Mouse (Mus musculus): ENCODE measurements at regions not wholly inside any gene's neighbourhood (a gene's known extent, or its start where the extent isn't known, plus 50 kb on each side); places are given as distances from the start of the nearest gene placed in this dataset.
A peak's percentile ranks its signal among the peaks of the same experiment; 100 is the strongest.
"Not testable (repeated sequence)": the region's sequence is repeated elsewhere in the genome, so short reads cannot be mapped to it uniquely, and the experiment has no call there.

DNA sequence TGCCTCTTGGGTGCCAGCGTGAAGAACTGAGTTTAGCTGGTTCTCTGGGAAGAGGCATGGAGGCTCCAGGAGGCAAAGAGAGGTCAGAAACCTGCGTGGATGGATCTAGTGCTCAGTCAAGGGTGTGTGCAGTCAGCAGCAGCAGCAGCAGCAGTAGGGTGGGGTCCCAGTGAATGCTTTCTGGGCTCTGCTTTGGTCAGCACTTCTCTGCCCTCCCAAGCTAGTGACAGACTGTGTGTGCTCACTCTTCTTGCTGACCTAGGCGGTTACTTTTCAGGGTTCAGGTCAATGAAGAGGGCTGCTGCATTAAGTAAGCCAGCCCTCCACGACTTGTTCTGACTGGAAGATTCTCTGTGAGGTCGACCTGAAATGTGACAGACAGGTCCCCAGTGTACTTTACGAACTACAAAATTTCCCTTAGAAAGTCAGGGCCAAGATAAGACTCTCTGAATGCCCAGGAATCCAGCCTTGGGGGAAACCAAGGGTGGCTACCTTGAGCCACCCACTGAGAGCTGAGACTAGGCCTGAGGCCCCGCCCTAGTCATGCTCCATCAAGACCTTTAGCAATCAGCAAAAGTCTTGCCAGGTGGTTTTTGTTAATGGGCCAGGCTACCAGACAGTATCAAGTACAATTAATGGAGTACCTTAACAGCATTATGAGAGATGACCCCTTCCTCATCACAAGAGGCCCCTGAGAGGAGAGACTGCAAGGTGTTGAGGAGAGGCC, 114.9 kb upstream of the Lemd2 start:
- DNase-seq = no peak

DNA sequence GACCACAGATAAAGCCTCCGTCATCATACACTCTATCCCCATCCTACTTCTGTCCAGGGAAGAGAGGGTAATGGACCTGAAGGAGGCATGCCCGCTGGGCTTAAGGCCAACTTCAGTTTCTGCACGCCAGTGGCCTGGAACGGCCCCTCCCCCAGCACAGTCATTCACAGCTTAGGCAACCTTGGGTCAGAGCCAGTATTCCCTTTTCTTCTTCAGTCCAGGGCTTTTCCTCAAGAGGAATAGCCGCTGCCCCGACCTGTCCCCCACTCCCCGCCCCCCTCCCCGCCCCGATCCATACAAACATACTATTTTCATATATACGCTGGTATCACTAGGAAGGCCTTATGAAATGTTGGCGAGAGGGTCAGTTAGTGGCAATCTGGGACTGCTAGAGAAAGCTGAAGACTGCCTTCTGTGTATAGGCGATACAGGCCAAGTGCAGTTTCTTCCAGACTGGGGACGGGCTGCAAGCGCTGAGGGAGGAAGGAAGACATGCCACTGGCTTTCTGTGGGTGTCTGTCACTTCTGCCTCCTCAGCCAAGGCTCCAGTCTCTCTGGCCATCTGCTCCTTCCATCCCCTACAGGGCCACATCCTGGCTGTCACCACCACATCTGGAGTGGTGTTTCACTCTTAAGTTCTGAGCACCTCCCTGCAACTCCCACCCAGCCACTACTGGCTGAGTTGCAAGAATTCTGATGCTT, 113.5 kb upstream of the Lemd2 start:
- DNase-seq = peak; percentile 78 to 80

DNA sequence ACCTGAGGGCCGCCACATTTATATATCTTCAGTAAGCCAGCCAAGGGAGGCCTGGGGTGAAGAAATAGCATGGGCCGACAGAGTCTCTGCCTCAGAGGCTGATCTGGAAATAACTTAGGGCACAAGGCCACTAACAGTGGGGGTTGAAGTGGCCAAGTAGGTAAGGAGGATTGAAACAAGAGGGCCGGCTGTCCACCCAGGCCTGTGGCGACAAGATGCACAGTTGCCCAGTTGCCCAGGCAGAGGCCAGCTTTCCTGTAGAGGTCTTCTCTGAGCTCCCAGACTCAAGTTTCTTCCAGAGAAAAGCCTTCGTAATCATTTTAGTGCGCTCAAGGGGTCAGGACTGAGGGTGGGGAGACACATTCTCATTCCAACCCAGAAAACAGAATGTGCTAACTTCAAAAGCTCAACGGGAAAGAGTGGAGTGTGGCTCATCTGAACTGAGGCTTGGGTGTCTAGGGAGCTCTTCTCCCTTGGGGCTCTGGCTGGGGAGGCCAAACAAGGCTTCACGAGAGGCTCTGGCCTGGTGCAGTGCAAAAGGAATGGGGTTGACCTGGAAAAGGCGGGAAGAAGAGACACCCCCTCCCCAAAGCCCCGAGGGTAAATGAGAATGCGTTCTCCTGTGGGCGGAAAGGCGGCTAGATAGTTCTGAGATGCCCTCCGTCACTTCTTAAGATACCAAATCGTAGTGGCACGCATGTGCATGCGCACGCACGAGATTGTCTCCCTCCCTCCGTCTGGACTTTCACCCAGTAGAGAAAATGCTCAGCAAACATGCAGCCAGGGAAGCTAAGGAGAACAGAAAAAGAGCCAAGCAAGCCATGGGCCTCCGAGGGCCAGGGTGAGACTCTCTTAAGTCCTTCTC, 112.7 kb upstream of the Lemd2 start:
- DNase-seq = peak; percentile 26 to 51

DNA sequence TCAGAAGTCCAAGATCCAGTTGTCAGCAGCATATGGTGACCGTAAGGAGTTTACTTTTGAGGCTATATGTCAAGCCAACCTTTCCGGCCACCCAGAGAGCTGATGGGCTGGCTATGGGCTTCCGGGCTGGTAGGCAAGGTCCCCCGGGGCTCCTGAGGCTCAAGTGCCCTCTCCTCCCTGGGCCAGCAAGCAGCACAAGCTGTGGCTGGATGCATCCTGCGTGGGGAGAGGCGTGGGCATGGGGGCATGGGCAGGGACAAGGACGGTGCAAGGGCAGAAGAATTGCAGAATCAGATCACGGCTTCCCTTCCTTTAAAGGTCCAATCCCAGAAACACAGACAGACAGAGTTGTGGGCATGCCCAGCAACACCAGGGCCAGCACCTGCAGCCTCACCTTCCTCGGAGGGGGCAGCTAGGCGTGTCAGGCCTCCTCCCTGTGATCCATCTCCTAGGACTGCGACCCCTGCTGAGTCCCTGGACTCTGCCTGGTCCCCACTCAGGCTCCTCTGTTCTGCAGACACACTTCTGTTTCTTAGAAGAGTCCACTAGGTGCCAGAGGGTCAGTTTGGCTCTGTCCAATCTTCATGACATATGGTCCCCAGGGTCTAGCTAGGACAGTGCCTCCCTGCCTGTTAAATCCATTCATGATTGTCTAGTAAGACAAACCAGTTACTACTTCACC, 111.8 kb upstream of the Lemd2 start:
- DNase-seq = no peak

DNA sequence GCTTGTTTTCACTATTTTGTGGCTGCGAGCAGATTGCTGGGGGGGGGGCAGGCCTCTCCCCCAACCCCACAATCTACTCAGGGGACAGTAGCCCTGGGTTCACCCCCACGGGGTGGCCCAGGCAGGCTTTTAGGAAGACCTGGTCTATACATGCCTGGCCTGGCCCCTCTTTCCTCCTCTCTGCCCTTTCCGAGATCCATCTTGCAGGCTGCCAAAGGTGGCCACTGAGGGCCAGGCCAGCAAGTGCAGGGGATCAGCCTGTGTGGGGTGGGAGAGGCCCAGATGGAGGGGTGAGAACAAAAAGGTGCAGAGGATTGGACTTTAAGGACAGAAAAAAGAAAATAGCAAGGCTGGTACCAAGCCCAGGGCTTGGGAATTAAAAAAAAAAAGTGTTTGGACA, 111.2 kb upstream of the Lemd2 start:
- no peak for DNase-seq

DNA sequence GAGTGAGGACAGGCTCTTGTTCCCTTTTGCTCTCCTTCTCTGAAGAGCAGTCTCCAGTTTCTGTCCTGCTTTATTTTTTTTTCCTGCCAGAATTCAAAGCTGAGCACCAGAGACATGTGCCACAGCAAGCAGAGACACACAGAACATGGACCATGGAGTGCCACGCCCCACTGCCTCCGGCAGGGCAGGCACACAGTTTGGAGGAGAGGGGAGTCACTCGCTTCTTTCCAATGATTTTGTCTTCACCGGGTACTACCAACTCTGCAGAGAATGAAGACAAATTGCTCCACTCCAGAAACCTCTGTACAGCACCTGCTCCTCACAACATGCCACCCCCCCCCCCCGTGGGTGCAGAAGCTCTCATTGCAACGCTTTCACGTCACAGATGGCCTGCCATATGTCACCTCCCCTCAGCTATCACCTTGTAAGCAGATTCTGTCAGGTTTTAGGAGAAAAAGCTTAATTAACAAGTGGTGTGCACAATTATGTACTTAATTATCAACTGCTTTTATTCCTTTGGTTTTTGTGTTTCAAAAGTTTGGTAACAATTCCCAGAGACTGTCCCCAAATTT, 110.6 kb upstream of the Lemd2 start:
- no peak for DNase-seq

DNA sequence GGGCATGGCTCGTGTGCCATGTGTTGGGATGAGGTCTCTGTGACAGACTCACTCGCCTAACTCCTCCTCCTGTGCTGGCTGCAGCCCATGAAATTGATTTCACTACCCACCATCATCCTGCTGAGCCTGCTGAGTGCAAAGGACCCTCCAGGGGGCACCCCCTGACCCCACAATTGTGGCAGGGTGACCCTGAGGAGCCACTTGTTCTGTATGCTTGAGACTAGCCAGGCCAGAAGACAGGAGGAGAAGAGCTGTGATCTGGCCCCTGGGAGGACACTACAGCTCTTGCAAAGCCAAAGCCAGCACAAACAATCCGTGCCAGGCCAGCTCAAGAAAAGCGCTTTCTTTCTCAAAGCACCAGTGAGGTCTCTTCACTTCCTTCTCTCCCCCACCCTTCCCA, 104.7 kb upstream of the Lemd2 start:
- no peak for DNase-seq

DNA sequence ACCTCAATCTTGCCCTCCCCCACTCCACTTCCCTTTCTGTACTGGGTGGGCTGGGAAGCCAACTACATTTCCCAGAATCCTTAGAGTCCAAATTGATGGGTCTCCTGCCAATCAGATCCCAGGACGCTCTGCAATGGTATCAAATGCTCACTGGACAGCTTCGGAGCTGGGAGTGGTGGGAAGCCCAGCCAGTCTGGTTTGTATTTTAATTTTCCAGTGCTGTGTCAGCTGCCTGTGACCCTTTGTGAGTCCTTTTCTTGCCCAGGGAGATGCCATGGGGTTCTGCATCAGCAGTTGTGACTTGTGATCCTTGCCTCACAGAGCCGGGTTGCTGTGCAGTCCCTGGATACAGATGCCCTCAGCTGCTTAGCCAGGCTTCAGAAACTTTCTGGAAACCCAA, 100.6 kb upstream of the Lemd2 start:
- DNase-seq = no peak

DNA sequence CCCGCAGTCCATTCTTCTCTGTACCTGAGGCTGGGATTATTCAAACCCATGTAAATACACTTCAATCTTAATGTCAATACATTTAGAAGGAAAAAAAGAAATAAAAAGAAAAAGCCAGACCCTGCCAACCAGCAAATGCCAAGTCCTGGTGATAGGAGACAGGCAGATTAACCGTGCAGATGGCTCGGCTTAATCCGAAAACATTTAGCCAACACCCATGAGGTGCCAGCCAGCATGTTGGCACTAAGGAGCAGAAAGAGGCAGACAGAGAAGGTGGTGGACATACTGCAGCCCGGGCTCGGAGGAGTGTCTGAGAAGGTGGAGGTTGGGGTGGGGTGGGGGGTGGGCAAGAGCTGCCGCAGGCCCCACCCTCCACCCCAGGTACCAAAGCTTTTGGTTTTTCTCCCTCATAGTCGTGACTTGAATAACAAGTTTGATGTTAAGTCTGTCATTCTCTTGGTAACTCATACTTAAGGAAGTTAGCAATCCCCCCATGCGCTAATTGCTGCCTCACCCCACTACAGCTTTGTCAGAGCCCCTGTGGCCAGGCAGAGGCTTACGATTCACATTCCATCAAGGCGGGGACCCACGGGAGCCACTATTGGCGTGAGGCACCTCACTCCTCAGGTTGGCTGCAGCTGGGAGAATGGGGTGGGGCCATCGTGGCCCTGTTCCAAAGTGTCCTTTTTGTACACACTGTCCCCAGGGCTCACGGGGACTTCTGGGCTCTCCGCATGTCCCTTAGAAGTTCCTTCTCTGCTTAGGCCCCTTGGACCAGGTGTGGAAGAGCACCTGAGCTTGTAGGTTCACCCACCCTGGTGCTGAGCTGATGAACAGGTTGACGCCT, 99.6 kb upstream of the Lemd2 start:
- DNase-seq = no peak

DNA sequence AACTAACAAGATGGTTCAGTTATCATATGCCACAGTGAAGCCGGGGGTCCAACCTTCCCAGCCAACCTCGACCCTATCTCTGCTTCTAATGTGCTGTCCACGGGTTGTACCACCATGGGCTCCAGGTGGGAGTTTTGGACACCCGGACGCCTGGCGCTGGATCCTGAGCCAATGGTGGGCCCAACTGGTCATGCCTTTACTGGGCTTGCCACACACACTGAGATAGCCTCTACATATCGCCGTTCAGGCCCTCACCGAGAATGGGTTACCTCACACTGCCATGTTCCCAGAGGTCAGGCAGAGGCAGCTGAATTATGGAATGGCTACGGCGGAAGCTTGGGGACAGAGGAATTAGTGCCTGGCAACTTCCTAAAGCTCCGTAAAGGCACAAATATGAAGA, 98.8 kb upstream of the Lemd2 start:
- no peak for DNase-seq

DNA sequence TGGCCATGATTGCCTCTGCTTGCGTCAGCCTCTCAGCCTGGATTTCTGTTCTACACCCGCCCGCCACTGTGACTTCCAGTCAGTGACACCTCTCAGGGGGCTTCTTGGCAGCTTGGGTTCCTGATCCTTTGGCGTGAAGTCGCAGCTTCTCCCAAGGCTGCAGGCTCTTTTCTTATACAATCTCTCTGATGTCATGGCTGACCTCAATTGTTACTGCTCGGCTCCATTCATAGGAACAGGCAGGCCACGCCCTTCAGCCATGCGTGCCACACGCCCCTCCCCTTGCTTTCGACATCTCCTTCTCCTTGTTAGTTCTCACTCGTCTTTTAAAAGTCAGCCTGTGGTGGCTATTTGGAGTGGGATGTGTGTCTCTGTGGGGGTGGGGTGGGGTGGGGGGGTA, 97.1 kb upstream of the Lemd2 start:
- DNase-seq = no peak

DNA sequence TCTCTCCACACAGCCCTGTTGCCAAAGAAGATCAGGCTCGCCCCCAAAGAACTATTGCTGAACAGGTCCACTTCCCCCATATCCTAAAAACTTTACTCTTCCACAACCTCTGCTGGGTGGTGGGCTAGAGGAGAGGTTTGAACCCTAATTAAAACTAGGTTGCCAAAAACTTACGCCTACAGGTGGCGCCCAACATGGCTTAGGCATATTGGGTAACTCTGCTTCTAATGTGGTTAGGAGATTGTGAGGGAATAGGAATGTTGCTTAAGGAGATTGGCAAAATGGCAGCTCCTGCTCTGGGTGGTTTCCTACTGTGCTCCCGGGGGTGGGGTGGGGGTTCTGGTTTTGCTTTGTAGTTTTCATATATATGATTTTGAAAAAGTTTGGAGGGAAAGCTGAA, 95.0 kb upstream of the Lemd2 start:
- DNase-seq = no peak

DNA sequence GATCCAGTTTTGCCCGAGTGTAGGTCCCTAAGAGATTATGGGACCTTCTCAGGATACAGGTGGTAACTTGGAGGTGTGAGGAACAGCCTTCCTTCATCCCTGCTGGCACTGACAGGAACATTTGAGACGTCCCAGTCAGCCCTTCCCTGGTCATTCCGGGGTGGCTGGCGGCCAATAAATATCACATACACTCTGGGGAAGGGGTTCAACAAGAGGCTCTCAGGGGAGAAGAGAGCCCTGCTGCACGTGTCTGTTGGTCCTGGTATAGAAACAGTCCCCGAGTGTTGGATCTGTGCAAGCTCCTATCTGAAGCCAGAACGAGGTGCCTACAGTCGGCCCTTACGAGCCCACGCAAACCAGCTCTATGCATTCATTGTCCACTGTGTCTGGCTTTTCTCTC, 94.1 kb upstream of the Lemd2 start:
- no peak for DNase-seq

DNA sequence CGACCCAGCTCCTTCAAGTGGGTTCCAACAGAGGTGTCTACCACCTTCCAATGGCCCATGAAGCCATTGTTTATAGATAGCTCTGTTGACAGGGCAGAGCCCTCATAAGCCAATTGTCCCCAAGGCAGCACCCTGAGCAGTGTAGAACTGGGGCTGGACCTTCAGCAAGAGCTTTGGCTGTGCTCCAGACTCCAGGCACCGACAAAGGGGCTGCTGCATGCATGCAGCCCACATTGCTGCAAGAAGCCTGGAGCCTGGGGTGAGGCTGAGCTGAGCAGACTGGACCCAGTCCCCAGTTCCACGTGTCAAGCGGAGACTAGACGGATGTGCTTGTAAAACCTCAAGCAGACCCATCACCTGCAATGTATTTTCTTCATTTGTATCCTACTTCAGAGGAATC, 91.9 kb upstream of the Lemd2 start:
- DNase-seq = no peak

DNA sequence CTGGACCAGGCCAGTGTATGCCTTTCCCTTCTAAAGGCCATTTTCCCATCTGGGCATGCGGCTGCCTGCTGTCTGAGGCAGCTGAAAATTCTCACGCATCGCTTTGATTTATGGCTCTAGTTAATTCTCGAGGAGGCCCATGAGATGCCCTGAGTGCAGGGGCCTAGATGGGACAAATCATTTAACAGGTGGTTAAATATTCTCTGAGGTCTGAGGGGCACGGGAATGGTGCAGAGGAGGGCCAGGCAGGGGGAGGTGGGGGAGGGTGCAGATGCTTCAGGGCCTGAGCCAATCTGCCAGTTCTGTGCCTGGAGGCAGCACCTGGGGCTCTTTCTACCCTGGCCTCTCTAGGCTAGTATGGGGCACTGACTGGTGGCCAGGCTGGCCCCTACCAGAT, 89.9 kb upstream of the Lemd2 start:
- DNase-seq = no peak

DNA sequence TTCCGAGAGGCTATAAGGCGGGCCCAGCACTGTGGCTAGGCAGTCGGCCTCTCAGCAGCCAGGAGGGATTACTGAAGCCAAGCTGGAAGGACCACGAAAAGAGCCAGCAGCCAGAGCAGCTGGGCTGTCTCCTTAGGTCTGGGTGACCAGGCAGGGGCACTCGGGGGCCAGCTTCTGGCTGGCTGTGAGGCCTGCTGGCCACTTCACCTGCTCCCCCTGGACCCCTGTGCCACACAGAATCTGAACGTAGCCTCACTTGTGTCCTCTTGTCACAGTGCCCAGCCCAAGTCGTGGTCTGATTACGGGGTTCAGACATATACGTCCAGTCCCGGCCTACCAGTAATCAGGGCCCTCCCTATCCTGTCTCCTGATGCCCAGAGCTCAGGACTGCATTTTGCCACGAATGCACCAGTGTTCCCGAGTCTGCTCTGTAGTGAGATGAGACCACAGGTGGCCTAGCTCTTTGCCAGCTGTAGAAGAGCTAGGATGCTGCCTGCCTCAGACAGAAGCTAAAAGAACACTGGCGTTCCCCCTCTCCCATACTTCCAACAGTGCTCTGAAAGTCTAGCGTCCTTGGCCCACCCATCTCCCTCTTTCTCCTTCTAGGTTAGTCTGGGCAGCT, 89.4 kb upstream of the Lemd2 start:
- DNase-seq = no peak

DNA sequence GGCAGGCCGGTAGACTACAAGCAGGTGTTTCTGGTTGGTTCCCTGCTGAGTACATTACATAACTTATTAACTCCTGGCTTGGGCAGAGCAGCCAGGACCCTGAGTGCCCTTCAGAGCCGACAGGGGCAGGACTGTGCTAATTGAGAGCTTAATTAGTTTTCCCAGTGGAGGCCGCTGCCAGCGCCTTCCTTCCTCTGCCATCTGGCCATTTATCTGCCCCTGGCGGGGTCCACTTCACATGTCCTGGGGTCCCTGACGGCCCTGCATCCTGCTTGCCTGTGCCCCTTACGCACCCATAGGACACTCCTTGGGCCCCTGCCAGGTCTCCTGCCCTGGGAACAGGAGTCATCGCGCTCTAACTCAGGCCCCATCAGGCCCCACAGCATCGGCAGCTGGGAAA, 87.4 kb upstream of the Lemd2 start:
- DNase-seq = no peak

DNA sequence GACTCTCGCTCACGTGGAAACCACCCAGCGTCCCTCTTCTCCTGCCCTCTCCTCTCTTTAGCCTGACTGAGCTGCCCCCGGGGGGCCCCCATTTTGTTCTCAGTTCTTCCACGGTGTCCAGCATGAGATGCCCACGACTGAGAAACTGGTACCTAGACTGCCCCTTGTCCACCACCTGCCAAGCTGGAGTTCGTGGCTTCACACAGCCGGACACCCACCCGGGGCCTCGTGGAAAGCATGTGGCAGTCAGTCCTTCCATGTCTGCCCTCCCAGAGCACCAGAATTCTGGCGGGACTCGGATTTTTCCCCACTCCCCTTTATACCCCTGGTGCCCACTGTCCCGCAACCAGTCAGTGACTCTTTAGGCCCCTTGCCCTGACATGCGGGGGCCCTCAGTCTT, 86.9 kb upstream of the Lemd2 start:
- DNase-seq = no peak

DNA sequence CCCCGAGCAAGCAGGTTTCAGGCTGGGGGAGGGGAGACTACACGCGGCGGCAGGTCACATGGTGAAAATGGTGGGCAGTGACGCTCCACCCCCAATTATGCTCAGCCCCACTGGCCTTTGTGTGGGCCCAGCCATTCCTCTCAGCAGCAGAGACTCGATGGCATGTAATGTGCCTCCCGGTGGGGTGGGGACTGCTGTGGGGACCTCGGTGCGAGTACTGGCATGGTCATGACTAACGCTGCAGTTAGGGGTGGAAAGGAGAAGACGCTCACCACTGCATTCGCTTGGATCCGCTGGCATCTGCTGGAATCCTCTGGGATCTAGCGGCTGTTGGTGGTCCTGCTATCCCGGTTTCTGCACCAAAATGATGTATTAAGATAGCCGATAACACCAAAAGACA, 86.0 kb upstream of the Lemd2 start:
- DNase-seq = no peak

DNA sequence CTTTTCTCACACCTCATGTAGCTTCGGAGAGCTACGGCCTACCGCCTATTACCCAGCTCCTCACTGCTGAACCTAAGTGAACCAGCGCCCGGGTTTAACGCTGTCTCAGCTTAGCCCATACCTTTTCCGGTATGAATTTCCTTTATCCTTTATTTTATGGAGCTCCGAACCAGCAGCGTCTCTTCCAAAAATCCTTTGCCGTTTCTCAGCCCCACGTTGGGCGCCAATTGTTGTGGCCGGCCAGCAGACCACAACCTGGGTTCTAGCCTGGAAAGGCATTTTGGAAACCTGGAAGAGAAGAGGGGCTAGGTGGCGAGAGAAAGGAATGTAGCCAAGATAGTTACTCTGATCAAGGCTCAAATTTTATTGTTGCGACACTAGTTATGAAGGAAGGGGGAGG, 85.5 kb upstream of the Lemd2 start:
- not testable (repeated sequence) for DNase-seq

DNA sequence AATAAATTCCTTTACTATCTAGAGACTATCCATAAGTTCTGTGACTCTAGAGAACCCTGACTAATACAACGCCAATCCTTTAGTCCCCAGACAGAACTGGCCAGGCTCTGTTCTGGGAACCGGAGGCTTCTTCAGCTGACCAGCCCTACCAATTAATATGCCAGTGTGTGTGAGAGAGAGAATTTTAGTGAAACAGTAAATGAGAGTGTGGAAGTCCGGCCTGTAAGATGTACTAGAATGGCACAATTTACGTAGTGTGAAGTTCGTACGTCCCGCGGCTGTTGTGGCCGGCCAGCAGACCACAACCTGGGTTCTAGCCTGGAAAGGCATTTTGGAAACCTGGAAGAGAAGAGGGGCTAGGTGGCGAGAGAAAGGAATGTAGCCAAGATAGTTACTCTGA, 83.7 kb upstream of the Lemd2 start:
- DNase-seq = not testable (repeated sequence)
